Mouse (Mus musculus): ENCODE measurements around the gene Fam69a. TPM values are rescaled to one million over a fixed set of nuclear protein-coding genes. Genes with fewer than 3 reads are reported as not detected.

Fam69a gene
- total RNA-seq, 2 experiments from 2014 or later: 10.4 to 34.4 TPM

DNA sequence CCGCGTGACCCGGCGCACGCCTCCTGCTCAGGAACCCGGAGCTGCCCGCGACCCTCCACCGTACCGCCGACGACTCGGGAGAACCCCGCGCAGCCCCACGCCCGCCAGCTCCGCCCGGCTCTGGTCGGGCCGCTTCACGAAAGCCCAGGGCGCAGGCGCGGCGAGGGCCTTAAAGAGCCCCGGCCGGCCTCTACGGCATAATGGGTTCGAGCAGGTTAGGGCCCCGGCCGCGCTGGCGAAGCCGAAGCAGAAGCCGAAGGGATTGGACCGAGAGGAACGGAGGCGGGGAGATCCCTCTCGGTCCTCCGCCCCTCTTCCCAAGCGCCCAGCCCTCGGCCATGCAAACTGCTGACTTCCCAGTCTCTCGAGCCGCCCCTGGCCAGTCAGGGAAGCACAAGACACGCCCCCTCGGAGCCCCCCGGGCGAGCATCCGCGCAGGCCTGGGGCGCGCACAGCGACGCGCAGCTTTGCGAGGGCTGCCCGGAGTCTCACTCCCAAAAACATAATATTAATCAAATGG is 117.9 kb downstream of the Fam69a start:
- peak; percentile 72 for ATAC-seq (replicated peaks; ENCODE audit: low FRiP score, poor library complexity, severe bottlenecking)

DNA sequence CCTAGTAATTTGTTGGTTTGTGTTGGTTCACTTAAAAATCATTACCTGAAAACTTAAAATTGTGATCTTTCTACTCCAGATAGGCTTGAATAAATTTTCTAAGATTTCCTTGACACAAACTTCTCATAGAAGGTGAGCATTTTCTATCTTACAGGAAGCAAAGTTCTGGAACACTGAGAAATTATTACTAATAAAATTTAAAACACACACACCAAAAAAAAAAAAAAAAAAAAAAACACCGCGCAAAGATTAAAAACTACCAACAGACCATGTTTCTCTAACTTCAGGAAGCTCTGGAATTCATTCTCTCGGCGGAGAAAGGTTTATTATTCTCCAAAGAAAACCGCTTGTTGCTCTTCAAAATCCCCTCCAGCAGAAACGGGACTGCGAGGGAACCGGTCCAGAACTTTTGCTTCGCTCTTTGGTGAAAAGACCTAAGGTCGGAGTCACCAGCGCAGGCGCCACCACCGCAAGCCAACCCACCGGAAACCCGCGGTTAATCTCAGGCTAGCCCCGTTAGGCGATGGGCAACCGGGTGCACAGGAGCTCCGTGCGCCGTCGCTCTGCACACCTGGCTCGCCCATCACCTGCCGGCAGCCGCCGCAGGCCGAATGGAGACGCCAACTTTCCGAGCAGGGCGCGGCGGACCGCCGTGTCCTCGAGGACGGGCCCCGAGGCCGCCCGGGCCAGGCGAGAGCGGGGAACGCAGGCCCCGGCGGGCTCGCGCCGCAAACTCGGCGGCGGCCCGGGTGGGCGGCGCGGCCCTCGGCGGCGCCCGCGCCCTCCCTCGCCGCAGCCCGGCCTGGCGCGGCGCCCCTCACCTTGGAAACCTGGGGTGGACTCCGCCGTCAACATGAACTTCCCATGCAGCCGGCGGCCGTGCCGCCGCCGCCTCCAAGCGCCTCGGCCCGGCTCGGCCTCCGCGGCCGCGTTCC is 118.6 kb downstream of the Fam69a start:
- peak; percentile 53 for ATAC-seq (replicated peaks; ENCODE audit: low FRiP score, poor library complexity, severe bottlenecking)

DNA sequence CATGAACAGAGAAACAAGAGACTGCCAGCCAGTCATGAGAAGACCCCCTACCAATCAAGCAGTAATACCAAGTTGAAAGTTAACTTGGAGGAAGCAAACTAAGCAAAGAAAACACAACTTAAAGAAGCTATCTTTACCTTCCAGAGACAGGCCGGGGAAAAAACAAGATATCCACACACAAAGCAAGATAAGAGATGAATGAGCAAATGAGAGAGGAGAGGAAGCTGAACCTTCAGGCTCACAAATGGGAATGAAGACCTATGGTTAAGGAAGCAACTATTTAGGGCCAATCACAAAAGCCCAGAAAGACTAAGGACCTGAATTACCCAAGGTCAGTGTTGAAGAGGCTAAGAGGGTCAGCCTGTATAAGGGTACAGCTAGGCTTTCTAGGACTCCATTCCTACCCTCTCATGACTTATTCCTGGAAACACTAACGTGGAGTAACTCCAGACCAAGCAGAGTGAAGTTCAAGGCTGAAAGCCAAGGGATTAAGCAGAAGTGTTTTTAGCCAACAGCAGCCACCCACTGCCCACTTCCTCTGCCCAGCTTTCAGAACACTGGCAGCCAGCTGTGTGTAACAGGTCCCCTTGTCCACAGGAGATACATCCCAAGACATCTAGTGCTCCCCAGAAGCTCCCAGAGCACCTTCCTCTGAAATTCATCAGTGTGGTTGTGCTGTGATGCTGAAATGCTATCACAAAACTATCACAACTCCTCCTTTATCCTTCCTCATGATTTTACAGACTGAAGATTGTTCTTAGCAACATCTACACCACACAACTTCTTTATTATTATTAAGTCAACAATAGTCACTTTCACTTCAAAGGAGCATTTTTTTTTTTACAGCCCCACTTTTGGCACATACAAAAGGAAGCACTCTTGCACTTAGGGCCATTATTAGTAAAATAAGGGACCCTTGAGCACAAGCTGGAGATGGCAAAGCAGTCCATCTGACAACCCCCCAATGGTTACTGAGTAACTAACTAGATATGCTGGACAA is 120.5 kb downstream of the Fam69a start:
- ATAC-seq (replicated peaks; ENCODE audit: low FRiP score, poor library complexity, severe bottlenecking): peak; percentile 62

DNA sequence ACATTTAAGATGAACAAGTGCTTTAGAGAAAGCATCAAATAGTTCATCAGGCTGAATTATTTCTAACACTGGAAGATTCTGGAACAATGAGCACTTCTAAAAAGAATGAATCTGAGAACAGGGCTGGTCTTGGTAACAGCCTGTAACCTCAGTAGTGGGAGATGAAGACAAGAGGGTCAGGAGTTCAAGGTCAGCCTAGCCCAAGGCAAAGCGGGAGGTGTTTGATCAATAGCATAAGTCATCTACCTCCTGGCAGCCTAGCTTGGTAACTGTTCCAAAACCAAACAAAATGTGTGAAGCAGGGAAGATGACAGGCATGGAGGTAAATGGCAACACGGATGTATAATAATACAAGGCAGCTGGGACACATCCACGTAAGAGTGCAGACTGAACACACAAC is 122.9 kb downstream of the Fam69a start:
- ATAC-seq (replicated peaks; ENCODE audit: low FRiP score, poor library complexity, severe bottlenecking): no peak

DNA sequence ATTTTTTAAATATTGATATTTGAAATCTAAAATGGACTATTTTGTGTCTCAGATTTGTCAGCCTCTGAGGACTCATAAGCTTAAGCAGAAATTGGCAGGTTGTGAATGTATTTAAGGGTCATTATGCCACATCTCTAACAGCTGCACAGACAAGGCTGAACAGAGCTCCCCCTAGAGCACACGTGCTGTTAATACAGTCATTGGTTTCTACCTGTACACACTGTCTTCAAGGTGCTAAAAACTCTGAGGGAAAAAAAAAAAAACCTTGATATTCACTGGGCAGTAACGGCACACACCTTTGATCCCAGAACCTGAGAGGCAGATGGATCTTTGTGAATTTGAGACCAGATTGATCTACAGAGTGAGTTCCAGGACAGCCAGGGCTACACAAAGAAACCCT is 127.9 kb downstream of the Fam69a start:
- ATAC-seq (replicated peaks; ENCODE audit: low FRiP score, poor library complexity, severe bottlenecking): peak; percentile 70

Other genes with a start within 250 kb of the Fam69a start
- not detected in 2 replicates for gene Ube2d2b, start 157.0 kb downstream of the Fam69a start, total RNA-seq (2015; ENCODE audit: low replicate concordance)
- gene Ube2d2b, start 157.0 kb downstream of the Fam69a start, total RNA-seq (2017; ENCODE audit: low replicate concordance): 1.0 TPM in 1 of 2 replicates, not detected in the other
- gene Evi5, start 112.0 kb downstream of the Fam69a start, total RNA-seq (2015; ENCODE audit: low replicate concordance): 287 and 323 TPM in 2 replicates
- 445 and 526 TPM in 2 replicates for gene Evi5, start 112.0 kb downstream of the Fam69a start, total RNA-seq (2017; ENCODE audit: low replicate concordance)
- 117 and 187 TPM in 2 replicates for gene Rpl5, start 86.6 kb downstream of the Fam69a start, total RNA-seq (2015; ENCODE audit: low replicate concordance)
- 70.6 and 101 TPM in 2 replicates for gene Rpl5, start 86.6 kb downstream of the Fam69a start, total RNA-seq (2017; ENCODE audit: low replicate concordance)
- gene Mtf2, start 78.6 kb upstream of the Fam69a start, total RNA-seq (2015; ENCODE audit: low replicate concordance): 26.4 and 49.7 TPM in 2 replicates
- 15.4 and 48.0 TPM in 2 replicates for gene Mtf2, start 78.6 kb upstream of the Fam69a start, total RNA-seq (2017; ENCODE audit: low replicate concordance)
- gene Tmed5, start 145.5 kb upstream of the Fam69a start, total RNA-seq (2015; ENCODE audit: low replicate concordance): 16.6 and 29.3 TPM in 2 replicates
- 11.2 and 13.2 TPM in 2 replicates for gene Tmed5, start 145.5 kb upstream of the Fam69a start, total RNA-seq (2017; ENCODE audit: low replicate concordance)
- gene Ccdc18, start 145.8 kb upstream of the Fam69a start, total RNA-seq (2015; ENCODE audit: low replicate concordance): 45.3 and 53.3 TPM in 2 replicates
- gene Ccdc18, start 145.8 kb upstream of the Fam69a start, total RNA-seq (2017; ENCODE audit: low replicate concordance): 53.3 and 93.4 TPM in 2 replicates